Mouse (Mus musculus) spleen, adult 18-20 months (tissue): ENCODE results near the gene Camkmt.

Experiments
- DNase-seq, 2 experiments: peaks; one replicate each; pipeline ENCODE4 v3.0.0; 2022; ENCODE audit warnings: mixed read lengths in 2 of 2

The Camkmt gene

GRCm38 (mm10) chr17:85375523-85375922, 285.2 kb downstream of the Camkmt start:
- DNase-seq, result no peak

DNA sequence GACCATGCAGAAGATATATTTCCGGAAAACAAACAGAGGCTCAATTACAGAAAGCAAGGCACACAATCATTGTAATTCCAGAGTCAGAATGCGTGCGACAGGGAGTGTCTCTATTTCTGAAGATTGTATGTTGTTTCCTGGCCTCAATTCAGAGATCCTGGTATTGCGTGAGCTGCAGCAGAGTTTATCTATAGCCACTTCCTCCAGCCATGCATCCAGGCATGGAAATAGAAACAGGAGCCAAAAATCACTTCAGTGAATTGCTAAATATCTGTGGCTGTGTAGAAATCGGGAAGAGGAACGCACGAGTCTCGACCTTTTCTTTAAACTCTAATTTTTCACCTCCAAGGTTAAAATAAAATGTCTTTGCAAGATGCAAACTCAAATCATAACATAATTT, 287.1 kb downstream of the Camkmt start:
- no peak for DNase-seq

DNA sequence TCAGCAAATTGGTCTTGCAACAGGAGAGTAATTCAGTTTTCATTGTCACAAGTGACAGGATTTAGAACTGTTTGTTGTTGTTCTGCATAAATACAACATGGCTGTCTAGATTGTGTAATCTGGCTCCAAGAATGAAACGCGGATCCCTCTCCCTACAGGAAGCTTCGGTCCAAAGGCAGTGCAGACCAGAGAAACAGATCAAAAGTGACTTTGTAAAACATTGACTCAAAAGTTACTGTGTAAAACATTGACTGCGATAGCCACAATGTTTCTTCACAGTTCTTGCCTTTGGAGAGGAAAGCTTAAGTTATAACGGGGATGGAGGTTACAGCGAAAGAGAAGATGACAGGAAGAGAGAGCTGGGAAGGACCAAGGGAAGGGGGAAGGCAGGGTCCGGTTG, 288.7 kb downstream of the Camkmt start:
- no peak for DNase-seq

DNA sequence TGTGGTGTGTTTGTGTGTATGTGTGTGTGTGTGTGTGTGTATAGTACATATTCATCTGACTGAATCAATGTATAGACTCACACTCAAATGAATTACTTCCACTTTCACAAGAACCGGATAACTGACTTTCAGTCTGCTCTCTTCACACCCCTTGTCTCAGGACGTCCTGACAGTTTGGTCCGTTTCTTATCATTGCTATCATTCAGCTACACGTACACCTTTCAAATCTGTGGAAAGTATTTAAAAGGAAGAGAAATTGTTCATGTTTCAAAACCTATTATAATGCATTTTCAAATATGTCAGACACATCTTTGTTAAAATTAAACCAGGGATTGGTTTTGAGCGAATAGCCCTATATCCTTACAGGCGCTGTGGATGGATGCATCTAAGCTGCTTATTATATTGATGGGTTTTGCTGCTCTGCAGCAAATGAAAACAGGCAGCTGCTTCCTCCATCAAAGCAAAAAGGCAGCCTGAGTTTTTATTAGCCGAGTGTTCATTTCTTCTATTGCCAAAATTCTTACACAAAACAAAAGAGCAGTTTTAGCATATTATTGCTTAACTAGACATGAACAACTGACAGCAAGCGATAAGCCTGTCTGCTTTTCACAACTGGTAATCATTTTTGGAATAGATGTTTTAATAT, 291.3 kb downstream of the Camkmt start:
- no peak for DNase-seq

GRCm38 (mm10) chr17:85382344-85382743, 292.0 kb downstream of the Camkmt start:
- no peak for DNase-seq

DNA sequence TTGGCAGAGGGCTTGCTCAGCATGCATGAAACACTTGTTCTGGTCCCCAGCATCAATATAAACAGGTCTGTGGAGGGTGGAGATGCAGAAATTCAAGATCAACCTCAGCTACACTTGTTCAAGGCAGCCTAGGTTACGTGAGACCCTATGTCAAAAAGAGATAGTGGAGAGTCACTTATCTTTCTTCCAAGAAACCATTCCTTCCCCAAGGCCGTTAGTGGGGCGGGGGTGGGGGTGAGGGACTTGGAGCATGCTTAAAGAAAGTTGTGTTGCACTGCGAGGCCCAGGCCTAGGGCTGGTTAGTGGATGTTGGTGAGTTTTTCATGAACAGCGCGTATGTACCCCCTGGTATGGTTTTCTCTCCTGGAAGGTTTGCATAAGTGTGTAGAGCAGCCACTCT, 292.6 kb downstream of the Camkmt start:
- no peak for DNase-seq

DNA sequence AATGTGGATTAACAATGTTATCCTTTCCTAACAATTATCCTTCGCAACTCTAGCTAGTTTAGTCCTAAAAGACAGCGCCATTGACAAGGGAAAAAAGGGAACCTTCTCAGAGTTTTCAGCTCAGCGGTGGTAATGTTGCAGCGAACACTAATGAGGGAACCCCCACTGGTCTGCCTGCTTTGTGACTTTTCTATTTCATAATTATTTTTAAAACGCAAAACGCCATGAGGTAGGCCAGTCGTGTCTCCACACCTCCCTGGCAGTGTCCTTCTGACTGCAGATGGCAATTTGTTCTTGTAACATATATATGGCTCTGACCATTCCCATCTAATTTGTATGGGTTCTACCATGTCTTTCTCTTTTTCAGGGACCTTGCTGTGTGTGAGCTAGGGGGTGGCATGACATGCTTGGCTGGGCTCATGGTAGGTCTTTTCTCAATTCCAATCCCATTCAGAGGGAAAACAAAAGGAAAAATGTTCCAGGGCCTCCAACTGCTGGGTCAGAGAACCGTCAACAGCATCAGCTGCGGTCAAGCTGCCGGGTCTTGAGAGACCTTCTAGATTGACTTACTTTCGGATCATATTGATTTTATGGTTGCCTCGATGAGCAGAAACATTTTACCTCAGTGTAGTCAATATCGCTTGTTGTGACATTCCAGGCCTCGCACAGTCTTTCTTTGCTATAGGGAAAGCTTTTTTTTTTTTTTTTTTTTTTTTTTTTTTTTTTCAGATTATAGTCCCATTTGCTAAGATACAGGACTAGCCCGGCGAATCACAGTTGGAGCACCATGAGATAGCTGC, 302.9 kb downstream of the Camkmt start:
- DNase-seq, result no peak

- no peak for DNase-seq
These were observed 303.6 kb downstream of the Camkmt start for GRCm38 (mm10) chr17:85393891-85394321.

- DNase-seq, result peak; percentile 4 to 12
These were observed 305.1 kb downstream of the Camkmt start for GRCm38 (mm10) chr17:85395502-85395901.

- no peak for DNase-seq
These were observed 310.4 kb downstream of the Camkmt start for GRCm38 (mm10) chr17:85400751-85401150.

GRCm38 (mm10) chr17:85405161-85405560, 314.8 kb downstream of the Camkmt start:
- DNase-seq, result no peak

GRCm38 (mm10) chr17:85406195-85406594, 315.8 kb downstream of the Camkmt start:
- DNase-seq, result no peak

DNA sequence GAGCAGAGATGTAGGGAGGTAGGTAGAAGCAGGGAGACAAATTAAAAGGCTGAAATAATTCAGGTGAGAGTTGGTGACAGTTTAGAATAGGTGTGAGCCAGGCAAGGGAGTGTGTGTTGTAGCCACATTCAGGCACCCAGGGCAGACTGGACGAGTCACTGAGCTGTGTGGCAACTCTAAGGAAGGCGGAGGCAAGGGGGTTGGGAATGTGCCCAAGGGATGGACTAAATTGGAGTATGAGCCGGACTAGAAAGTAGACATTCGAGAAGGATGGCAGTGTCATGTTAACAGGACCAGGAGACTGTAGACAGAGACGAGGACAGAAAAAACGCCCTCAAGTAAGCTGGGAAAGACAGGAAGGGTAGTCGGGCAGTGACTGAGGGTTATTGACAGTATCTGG, 338.5 kb downstream of the Camkmt start:
- no peak for DNase-seq

DNA sequence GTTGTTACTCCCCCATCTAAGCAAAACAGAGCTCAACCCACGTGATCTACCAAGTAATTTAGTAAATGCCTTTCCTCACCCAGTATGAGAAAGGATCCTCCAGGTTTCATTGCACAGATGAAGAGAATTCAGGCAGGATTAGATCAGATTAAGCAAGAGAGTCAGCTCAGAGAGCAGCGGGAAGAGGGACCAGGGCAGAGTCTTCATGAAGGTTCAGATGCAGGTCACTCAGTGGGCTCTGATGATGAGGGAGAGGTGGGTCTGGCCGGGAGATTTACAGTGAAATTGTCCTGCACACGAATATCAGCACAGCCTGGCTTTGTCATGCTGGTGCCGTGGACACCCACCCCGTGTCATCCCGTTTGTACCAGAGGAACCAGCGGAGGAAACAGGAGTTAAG, 342.6 kb downstream of the Camkmt start:
- no peak for DNase-seq

GRCm38 (mm10) chr17:85443036-85443435, 352.7 kb downstream of the Camkmt start:
- DNase-seq, result no peak

DNA sequence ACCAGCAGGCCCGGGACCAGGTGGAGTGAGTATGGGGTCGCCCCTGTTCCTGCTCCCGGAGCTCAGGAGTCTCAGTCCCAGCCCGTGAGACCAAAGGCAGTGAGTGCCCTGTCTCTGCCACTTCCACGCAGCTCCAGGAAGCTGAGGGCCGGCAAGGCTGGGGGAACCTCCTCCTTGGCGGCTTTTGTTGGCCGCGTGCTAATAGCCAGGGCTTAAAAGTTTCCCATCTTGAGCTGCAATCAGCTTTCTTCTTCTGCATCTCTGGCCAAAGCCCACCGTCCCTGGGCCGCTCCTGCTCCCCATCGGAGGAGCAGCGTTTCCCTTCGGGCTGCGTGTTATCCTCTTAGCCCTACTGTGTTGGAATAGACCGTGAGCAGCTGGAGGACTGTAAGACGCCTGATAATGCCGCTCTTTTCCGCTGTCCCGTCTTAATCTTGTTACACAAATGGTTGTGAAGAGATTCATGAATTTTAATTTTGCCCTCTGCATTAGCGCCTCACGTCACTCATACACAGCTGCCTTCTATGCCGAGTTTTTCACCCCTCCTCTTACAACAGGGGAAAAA, 364.1 kb downstream of the Camkmt start:
- DNase-seq, result no peak

DNA sequence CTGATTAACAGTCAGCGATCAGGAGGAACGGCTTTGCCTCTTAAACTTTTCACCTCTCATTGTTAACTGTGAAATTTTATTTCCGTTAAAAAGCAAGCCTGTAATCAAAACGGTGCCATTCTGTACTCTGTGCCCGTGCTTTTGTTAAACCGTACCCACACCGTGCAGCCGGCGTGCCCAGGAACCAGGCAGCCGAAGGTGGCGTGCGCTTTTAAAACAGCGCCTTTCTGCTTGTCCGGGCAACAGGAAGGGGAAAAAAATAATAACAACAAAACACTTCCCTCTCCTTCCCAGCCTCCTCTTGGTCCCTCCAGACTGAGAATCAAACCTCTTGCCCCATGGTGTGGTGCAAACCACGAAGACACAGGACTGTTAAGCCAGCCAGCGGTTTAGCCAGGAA, 364.7 kb downstream of the Camkmt start:
- DNase-seq, result no peak

DNA sequence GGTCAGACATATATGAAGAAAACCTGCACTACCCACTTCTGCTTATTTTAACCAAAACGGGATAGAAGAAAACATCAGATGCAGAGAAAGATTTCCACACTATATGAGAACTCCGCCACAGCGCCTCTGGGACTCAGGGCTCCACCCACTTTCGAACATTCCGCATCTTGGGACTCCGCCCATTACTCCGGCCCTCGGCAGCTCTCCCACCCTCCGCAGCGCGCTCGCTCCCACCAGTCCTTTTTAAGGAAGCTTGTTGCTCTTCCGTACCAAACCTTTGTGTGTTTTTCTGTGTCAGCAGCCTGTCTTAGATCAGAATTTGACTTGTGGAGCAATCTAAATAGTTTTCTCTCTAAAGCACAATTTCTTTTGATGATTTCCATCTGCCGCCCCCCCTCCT, 367.7 kb downstream of the Camkmt start:
- no peak for DNase-seq

DNA sequence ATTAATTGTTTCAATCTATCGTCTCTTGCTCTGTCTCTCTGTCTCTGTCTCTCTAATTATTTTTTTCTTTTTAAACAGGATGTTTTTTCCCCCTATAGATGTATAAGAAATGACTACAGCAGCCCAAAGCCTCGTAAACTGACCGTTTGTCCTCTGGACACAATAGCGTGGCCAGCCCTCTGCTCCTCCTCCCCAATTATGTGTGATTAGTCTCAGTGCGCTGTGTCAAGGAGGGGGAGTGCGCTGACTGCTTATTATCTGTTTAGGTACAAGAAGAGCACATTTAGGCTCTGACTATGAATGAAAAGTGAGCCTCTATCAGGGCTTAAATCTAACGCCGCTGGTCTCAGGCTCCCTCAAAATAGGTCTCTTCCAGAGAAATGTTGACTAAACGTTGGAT, 368.2 kb downstream of the Camkmt start:
- no peak for DNase-seq

GRCm38 (mm10) chr17:85461577-85461976, 371.2 kb downstream of the Camkmt start:
- no peak for DNase-seq

GRCm38 (mm10) chr17:85463497-85464392, 373.4 kb downstream of the Camkmt start:
- no peak for DNase-seq

- no peak for DNase-seq
These were observed 374.4 kb downstream of the Camkmt start for GRCm38 (mm10) chr17:85464466-85465411.
